Mouse (Mus musculus) thymus, adult 2 months (tissue): ENCODE measurements around the gene Ostm1.

Experiments used
- CTCF ChIP-seq: fragments of 200-500 bp; IDR thresholded peaks from 2 replicates; pipeline ENCODE4 v1.5.1; 2012; ENCODE audit warnings: mild to moderate bottlenecking, control low read depth, low read length, moderate library complexity, borderline replicate concordance; ENCODE audit not compliant: control insufficient read depth, poor library complexity, insufficient read depth; ENCODE audit errors: extremely low read depth
- POLR2A ChIP-seq: fragments of 200-500 bp; IDR thresholded peaks from 2 replicates; pipeline ENCODE4 v1.6.1; 2012; ENCODE audit warnings: mild to moderate bottlenecking, low read length, control low read depth, moderate library complexity; ENCODE audit not compliant: control insufficient read depth, poor library complexity, insufficient read depth; ENCODE audit errors: extremely low read depth

DNA sequence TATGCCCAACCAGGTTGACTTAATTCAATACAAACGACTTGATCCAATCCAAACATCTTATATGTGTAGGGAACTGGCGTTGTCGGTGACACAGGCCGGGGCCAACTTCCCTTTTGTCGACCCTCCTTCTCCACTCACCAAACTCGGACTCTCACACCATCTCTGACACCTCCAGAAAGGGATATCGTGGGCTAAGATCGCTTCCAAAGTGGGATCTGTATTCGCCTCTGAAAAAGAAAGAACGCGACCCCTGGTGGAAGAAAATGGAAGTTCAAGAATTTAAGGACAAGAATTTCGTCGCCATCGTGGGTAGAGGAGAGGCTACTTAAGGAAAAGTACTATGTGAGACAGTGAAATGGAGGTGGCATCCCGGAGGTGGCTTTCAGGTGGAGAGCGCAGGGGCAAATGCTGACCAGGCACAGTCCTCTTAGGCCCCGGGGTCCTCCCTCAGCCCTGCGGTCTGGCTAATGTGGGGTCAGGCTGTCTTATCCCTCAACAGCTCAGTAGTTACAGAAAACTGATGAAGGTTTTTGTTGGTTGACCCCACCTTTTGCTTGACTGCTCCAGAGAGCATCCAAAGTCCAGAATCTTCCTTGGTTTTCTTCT is 53.7 kb downstream of the Ostm1 start:
- TF ChIP-seq CTCF: peak; percentile 39; the same call in 1 of the 2 replicates
- no peak for TF ChIP-seq POLR2A
